Mouse (Mus musculus) olfactory bulb, adult 2 months (tissue): ENCODE results near the gene Anks1b.

Source experiments
- CTCF ChIP-seq: fragments of 200-500 bp; IDR thresholded peaks from 2 replicates; pipeline ENCODE4 v1.5.1; 2012; ENCODE audit warnings: low read depth, mild to moderate bottlenecking, low read length, moderate library complexity; ENCODE audit not compliant: insufficient read depth
- POLR2A ChIP-seq: fragments of 200-500 bp; IDR thresholded peaks from 2 replicates; pipeline ENCODE4 v1.6.1; 2012; ENCODE audit warnings: mild to moderate bottlenecking, low read depth, low read length, moderate library complexity; ENCODE audit not compliant: insufficient read depth

- TF ChIP-seq POLR2A (no peak), CTCF (no peak)
Measured at GRCm38 (mm10) chr10:90577099-90577461, 703.8 kb downstream of the Anks1b start.
